Mouse (Mus musculus) CD8-positive naive resting alpha-beta T cell, adult 2 months (primary cell): ENCODE measurements at regions not wholly inside any gene's neighbourhood (a gene's known extent, or its start where the extent isn't known, plus 50 kb on each side); places are given as distances from the start of the nearest gene placed in this dataset.

ENCODE experiments used
- DNase-seq, 2 experiments: peaks; one replicate each; pipeline ENCODE4 v3.0.0; 2022; ENCODE audit warnings: low read depth in 2 of 2, low spot score in 2 of 2

DNA sequence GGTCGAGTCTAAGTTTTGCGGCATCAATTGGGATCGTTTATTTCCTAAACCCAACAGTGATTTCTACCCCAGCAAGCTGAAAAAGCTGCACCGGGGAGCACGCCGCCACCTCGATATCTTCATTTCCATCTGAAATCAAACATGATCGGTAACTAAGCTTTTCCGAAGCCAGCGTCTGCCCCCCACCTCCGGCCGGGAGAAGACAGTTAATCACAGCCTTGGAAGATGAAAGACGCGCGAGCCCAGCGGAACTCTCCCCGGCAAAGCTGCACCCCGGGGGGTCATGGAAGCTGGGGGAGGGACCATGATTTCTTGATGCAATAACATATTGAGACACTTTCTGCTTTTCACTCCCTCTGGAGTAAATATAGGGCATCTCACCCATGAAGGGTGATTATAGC lies 468.4 kb downstream of the Vrk1 start:
- no peak for DNase-seq

DNA sequence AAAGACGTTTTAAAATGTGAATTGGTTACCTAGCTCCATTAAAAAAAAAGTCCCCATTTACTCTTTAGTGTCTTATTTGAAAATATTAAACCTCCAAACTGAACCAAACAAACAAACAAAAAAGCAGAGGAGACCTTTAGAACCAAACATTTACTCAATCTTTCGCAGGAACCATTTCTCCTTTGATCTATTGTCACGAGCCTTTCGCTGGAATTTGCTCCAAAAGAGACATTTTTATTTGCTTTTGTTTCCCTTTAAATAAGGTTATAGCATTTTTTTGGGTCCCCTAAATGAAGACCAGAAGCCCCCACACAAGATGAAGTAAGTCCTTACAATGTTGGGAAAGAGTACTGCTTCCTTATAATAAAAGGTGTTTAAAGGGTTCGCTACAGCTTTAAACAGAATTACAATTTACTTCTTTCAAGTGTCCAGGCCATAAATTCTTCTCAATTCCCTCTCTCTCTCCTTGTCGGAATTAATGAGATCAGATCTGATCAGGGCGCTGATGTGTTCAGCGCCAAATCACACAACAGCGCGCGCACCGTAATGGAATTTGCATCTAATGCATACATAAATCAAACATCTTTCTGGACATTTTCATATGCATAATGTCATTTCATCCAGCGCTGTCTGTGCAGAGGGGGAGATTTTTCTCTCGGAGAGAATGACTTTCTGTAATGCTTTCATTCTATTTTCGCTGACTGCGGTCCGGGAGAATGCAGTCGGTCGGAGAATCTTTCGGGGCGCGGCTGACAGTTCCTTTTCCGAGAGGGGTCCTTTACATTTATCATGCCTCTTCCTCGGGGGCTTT lies 469.2 kb downstream of the Vrk1 start:
- DNase-seq = no peak

DNA sequence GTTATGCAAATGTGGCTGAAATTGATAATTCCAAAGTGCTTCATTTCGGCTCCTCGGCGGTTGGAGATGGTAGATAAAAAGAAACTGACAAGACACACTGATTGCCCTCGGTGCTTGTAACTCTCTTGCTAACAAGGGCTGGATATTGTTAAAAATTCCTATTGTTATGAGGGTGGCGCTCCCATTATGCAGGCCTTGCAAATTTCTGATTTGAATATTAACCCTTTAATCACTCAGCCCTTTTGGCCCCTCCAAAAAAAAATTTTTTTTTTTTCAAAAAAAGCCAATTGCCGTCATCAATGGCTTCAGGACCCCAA lies 469.8 kb downstream of the Vrk1 start:
- no peak for DNase-seq

DNA sequence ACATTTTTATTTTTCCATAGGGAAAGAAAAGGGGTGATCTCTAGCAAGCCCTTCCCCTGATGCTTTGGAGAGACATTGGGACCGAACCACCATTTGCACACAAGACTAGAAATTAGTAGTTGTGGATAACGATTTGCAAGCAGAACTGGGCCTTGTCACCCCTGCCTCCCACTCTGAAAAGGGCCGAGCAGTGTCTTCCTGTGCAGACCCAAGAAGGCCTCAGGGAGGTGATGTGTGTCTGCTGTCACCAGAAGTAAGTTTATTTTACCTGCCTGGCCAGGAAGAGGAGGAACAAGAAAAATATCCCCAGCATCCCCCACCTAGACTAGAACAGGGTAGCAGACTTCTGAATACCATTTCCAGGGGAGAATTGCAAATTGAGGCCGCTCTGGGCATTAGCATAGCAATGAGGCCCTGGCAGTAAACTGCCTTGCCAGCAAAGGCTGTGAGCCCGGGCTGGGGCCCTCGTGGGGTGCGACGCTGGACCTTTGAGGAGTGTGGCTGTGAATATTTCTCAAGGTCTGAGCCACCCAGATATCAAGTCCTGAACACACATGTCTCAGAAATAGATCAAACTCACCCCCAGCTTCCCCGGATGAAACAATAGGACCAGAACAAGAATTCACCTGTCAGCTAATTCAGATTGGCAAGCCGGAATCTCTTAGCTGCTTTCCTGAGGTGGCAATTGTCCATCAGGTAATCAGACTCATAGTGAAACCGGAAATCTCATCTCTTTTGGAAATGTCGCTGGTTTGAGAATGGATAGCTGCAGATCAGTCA lies 470.4 kb downstream of the Vrk1 start:
- no peak for DNase-seq

DNA sequence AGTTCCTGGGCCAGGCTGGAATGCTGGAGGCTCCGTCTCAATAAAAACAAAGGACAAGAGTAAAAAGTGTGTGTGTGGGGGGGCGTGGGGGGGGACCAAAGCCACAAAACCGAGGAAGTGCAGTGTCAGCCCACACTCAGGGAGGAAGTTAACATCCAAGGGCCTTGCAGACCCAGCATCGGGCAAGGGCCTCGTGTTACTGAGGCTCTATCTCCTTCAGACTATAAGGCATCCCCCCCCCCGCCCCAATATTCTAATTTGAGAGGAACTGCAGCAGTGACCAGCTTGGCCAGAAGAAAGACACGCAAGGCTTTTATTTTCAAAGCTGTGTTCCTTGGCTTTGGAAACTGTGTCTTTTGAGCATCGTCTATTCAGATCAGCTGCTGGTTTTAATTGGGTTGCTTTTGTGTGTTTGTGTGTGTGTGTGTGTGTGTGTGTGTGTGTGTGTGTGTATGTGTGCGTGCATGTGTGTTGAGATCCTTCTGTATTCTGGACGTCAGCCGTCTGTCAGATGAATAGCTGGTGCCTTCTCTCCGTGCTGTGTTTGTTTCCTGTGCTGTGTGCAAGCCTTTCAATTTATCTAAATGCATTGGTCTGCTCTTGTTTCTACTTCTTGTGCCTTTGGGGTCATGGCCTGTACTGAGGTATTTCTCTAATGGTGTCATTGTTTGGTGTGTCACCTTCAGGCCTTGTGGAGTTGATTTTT lies 491.7 kb downstream of the Vrk1 start:
- DNase-seq = no peak

DNA sequence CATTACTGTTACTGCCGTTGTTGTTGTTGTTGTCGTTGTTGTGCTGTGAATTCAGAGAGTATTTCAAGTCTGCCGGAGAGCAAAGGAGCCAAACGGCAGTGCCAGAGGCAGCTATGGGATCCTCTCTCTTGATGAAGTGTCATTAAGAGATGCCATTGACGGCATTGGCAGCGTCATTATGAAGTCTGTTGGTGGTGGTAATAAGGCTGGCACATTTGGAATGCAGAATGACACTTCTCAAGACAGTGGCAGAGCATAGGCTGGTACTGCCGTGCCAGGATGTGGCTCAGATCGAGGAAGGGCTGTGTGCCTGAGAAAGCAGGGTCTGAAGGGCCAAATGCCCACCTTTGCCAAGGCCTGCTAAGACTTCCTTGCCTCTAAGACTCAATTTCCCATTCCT lies 494.3 kb downstream of the Vrk1 start:
- no peak for DNase-seq

DNA sequence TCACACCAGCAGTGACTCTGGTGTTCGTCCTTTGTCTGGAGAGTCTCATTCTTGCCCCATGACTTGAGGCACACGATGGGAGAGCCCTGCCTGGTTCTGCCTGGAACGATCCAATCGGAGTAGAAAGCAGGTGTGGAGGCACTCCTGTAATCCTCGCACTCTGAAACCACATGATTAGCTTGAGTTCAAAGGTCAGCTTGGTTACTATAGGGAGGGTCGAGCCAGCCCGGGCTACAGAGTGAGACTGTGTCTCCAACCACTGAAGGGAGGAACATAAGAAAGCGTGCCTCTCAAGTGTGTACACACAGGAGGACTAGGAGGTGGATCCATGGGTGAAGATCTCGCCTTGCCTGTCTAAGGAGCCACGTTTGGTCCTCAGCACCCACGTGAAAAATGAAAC lies 504.0 kb downstream of the Vrk1 start:
- DNase-seq = no peak

DNA sequence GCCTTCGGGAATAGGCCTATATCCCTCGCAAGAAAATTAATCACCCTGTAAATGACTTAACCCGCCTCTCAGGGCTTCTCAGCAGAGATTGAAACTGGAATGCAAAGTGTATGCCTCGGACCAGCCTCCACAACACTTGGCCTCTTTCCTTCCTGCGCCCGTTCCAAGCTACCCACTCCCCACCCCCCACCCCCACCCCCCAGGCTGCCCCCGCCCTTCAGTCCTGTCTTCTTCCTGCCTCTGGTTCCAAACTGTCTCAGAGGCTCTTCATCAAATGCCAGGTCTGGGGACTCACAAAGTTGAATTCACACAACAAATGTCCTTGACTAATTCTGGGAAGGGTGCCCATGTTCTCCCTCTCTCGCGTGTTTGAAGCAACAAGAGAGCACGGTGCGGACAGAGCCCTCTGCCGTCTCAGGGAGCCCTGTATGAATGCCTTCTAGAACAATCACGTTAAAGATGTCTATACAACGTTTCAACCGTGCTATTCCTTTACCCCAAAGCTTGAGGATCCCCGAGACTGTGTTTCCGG lies 505.3 kb downstream of the Vrk1 start:
- no peak for DNase-seq

DNA sequence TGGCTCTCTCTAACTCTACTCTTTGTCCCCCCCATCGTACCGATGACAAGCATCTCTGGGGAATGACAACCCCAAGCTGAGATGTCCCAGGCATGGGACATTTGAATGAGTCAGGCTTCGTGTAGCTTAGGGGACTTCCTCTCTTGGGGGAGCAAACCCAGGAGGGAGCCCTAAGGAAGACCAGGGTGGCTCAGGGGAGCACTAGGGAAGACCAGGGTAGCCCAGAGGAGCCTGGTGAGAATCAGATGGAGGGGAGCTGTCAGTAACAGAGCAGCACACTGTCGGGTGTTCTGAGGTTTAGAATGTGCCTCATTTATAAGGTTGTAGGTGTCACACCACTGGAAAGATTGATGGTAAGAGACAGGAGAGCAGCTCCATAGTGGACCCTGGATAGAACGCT lies 509.1 kb downstream of the Vrk1 start:
- no peak for DNase-seq

DNA sequence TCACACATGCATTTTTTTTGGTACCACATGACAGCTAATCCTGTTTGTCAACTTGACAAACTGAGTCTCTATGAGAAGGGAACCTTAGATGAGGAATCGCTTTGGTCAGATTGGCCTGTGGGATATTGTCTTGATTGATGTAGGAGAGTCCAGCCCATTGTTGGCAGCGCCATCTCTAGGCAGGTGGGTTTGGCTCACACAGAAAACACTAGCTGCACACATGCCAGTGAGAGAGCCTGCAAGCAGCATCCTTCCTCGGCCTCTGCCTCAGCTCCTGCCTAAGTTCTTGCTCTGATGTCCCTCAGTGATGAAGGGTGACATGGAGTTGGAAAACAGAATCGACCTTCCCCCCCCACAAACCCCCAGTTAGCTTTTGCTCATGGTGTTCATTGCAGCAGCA lies 514.4 kb downstream of the Vrk1 start:
- no peak for DNase-seq

DNA sequence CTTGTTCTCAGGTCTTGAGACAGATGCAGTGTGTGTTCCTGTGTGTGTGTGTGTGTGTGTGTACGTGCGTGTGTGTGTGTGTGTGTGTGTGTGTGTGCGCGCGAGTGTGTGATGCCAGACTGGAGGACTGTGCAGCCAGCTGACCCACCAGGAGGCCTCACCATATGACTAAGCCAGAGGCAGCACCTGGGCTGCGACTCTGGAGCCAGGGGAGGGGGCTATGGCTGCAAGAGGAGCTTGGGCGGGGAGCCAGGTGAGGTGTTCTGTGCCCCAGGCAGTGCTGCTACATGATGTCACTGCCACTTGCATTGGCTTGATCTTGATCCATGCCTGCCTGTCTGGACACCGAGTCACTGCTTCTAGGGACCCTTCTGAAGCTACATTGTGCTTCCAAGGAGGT lies 517.1 kb downstream of the Vrk1 start:
- no peak for DNase-seq

DNA sequence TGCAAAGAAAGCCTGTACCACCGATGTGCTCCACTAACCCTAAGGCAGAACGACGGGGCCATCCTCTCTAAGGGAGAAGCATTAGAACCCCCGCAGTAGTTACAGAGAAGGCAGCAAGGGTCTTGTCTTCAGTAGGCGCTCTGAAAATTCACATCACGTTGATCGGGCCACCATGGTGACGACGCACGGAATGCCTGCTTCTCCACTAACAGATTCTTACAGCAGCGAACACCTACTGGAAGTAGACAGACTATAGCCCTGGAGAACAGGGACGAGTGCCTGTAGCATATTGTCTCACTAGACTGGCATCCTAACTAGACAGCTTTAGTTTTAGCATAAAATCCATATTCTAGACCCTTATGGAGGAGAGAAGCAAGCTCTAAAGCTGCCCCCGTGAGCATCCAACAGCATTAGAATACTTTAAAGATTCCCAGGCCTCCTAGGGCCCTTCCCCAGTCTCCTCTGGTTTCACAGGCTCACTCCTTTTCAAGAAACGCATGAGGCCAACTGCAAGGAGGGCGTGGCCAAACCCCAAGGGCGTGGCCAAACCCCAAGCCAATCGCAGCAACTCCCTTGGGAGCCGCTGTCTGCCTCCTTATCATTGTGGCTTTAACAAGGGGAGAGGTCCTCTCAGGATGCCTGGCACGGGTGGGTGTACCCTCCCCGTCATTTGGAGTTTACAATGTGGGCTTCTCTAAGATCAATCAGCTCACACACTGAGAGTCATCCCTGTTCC lies 517.8 kb downstream of the Vrk1 start:
- DNase-seq = no peak

DNA sequence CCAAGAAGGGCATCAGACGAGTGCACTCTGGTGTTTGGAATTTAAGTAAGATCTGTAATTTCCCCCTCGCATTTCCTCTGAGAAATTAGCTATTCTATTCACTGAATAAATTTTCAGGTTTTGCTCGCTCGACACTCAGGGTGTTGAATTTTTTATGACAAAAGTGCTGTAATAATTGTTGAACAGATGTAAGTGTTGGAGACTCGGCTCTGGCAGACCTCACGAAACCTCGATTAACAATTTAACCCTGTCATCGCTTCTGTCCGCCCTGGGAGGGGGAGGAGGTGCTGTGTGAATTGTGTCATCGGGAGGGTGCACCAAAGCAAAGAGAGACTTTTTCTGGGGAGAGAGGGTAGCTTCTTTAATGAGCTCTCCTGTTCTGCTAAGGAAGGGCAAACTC lies 518.5 kb downstream of the Vrk1 start:
- DNase-seq = no peak

DNA sequence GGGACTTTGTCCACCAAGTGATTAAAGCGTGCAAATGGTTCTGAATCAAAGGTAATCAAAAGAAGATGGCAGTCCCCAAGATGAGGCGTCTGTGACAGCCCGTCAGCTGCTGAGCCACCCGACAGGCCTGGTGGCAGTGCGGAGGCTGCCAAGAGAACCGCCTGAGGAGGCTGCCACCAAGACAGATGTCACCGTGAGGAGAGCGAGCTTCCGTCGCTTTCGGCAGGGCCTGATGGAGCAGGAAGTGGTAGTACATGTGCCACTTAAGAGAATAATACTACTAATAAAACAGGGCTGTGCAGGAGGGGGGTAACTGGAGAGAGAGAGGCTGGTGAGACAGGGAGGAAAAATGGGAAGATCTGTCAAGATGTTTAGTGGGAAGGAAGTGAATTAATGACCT lies 519.1 kb downstream of the Vrk1 start:
- DNase-seq = no peak

DNA sequence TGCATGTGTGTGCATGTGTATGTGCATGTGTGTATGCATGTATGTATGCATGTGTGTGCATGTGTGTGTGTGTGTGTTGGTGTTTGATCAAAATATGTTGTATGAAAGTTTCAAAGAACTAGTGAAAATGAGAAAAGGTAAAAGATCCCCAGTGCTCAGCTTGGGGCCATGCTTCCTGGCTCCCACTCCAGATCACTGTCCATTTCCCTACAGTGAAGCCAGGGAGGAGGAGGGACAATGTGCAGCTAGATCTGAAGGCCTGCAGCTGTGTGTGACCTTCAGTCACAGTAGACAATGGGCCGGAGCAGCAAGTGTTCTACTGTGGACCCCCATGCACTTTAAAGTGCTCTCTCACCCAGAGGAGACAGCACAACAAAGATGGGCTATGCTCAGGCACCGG lies 525.1 kb downstream of the Vrk1 start:
- no peak for DNase-seq

DNA sequence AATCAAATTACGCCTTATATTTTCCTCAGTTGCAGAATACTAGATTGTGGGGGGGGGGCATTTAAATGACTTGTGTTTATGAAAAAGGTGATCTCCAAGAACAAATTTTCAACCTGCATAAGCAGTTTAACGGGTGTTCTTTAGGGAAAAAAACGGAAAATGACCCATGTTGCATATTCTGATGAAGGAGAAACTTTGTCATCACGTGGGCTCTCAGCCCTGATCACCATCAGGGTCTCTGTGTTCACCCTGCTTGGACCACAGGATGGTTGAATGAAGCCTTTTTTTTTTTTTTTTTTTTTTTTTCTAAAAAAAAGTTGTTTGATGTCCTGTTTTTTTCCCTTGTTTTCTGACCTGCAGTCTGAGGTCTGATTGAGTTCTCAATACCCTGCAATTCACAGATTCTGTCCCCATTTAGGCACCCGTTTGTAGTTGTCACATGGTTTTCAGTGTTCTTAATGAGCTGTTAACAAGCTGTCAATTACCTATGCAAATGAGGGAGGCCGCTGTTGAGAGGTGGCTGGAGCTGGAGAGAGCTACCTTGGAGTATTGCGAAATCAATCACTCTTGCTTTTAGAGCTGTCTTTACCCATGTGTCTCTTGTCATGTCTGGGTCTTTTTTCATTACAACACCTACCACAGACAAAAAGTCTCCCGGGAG lies 525.7 kb downstream of the Vrk1 start:
- DNase-seq = no peak

DNA sequence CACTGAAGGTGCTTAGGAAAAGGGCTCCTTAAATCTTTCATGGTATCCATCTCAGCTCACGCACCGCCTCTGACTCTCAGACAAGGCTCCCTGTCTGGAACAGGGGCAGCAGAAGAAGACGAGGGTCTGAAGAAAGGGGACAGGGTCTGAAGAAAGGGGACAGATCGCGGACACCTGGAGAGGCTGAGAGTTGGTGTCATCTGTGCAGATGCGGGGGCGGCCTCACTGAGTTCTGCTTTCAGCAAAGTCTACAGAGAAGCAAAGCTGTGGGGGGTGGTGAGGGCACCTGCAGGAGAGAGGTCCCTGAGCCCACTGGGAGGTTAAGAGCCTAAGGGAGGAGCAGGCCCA lies 526.2 kb downstream of the Vrk1 start:
- no peak for DNase-seq

DNA sequence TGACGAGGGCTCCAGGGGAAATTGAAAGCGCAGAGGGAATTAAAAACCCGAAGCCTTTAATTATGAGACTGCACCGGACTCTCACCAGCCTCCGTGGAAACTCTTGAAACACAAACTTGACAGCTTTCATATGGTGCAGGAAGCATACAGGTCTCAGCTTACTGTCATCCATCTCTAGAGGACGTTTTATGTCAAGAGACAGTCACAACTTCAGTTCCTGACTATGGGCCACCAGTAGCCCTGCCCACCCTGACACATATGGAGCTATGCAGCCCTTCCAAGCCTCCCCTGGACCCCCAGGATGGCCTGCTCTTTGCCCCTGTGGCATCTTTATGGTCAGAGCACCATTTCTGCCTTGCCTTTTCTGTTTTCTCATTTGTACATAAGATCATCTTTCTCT lies 530.0 kb downstream of the Vrk1 start:
- DNase-seq = no peak

DNA sequence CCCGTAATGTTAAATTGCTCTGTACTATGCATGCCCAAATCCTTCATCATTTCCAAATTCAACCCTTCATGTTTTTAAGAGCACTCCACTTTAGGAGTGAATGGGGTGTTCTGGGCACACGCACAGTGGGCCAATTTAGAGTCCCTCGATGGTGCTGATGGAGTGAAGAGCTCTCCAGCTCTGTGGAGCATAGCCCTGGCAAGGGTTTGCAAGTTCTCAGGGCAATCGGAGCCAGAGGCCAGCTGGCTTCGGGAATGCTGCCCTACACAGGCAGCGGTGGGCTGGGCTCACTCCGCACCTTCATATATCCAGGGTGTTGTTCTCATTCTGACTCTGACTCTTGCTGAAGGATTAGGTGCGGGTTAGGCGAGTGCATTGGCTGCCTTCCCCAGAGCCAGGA lies 549.5 kb downstream of the Vrk1 start:
- DNase-seq = no peak

DNA sequence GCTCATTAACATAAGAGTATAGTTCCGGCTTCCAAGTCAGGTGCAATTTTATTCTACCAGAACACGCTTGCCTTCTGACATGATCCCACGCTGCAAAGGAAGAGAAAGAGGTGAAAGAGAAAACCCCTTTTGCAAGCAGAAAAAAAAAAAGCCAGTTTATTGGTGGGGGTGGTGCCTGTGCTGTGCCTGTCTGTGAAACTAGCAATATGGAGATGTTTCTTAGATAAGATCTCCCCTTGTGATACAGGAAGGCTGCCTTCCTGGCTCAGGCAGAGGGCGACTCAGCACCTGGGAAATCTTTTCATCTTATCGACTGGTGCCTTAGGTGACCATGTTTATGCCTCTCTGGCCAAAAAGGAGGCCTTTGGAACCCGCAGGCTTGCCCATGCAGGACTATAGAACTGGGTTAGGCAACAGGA lies 555.2 kb downstream of the Vrk1 start:
- peak in 1 of 2 experiments; percentile 8 for DNase-seq

DNA sequence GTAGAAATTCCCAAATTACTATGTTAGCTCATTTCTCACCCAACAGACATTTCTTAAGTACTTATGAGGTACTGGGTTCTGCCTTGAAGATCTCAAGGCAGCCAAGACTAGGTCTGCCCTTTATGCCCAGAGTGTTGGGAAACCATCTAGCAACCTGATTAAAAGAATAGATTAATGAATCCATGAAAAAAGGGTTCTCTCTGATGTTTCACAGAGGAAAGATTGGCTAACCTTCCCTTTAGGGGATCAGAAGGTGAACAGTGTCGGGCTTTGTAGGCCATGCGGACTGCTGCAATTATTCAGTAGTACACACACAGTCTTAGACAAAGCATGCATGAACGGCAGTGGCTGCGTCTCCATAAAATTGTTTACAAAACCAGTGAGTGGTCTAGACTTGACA lies 556.3 kb downstream of the Vrk1 start:
- DNase-seq = no peak
